Mouse (Mus musculus) midbrain, embryonic 14.5 days (tissue): ENCODE measurements around the gene Gsg1l. TPM values are rescaled to one million over a fixed set of nuclear protein-coding genes. Genes with fewer than 3 reads are reported as not detected.

Experiments used
- polyA plus RNA-seq: library from polyadenylated mRNA; unstranded; fragments of >200 nt; fragmentation: Nextera tagmentation; extraction: Ambion mirVana; gene quantifications from 2 replicates; pipeline ENCODE4 v1.2.1, GENCODE M21; 2014

The Gsg1l gene
- polyA plus RNA-seq, 1 experiment from 2014 or later, result 9.6 TPM

Other genes with a start within 250 kb of the Gsg1l start
- gene Xpo6, start 118.1 kb upstream of the Gsg1l start, polyA plus RNA-seq, result 64.2 and 65.1 TPM in 2 replicates
- 391 and 401 TPM in 2 replicates for gene Sbk1, start 190.2 kb upstream of the Gsg1l start, polyA plus RNA-seq